Mouse (Mus musculus): ENCODE measurements at regions not wholly inside any gene's neighbourhood (a gene's known extent, or its start where the extent isn't known, plus 50 kb on each side); places are given as distances from the start of the nearest gene placed in this dataset.
"Not testable (repeated sequence)": the region's sequence is repeated elsewhere in the genome, so short reads cannot be mapped to it uniquely, and the experiment has no call there.

DNA sequence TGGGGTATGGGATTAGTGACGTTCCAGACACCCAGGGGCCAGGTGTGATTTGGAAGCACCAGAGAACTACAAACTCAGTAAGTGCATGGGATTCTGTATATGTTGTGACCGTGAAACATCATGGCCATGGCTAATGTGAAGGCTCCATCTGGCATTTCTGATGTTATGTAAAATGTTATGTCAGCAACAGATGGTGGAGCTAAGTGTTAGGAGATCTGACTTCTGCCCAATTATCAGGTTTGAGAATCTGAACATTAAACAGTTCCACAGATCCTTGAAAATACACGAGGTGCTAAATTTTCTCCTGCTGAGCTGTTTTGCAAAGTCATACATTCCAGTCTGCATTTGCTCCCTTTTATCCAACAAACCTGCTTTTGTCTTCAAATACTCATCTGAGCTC lies 223.6 kb upstream of the Egfl6 start:
- no peak for DNase-seq (ENCODE audit: inconsistent age in 2 of 2, low spot score in 1 of 2)

GRCm38 (mm10) chrX:166808207-166808606 lies 222.7 kb upstream of the Egfl6 start:
- no peak for DNase-seq (ENCODE audit: inconsistent age in 2 of 2, low spot score in 1 of 2)

GRCm38 (mm10) chrX:166805957-166806356 lies 220.4 kb upstream of the Egfl6 start:
- DNase-seq (ENCODE audit: inconsistent age in 2 of 2, low spot score in 1 of 2) = no peak

DNA sequence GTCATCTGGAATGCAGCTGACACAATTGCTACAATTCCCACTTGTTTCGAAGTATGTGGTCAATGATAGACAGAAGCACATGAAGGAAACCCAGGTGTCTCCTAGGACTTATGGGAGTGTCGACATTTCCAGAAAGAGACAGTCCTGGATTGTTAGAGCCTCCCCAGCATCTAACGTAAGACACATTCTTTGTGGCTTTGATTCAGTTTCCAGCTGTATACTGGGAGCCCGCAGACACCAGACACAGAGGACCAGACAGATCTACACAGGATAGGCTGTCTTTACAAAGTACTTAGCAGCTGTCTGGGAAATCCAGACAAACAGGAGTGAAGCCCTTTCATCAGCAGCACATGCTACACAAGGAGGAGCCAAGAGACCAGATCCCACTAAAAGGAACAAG lies 220.0 kb upstream of the Egfl6 start:
- DNase-seq (ENCODE audit: inconsistent age in 2 of 2, low spot score in 1 of 2) = no peak

GRCm38 (mm10) chrX:166803246-166803645 lies 217.7 kb upstream of the Egfl6 start:
- DNase-seq (ENCODE audit: inconsistent age in 2 of 2, low spot score in 1 of 2) = no peak

- no peak for DNase-seq (ENCODE audit: inconsistent age in 2 of 2, low spot score in 1 of 2)
Observed at GRCm38 (mm10) chrX:166801017-166801416, 215.5 kb upstream of the Egfl6 start.

- no peak for DNase-seq (ENCODE audit: inconsistent age in 2 of 2, low spot score in 1 of 2)
Observed at GRCm38 (mm10) chrX:166795651-166796050, 210.1 kb upstream of the Egfl6 start.

DNA sequence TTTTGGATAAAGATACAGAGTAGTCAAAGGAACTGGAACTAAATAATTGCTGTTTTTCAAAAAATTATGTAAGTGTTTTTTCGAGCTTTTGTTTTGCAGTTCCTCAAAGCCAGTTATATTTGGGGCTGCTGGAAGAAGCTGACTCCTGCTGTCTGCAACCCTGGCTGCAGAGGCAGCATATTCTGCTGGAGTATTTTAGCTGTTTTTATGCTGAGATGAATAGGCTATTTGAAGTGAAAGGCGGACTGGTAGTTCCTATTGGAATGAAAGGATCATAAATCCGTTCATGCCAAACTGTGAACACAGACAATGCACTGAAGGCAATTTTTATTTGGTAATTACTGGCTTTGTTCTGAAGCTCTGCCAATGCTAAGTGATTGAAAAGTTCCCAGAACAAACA lies 203.5 kb upstream of the Egfl6 start:
- DNase-seq (ENCODE audit: inconsistent age in 2 of 2, low spot score in 1 of 2) = no peak

- not testable (repeated sequence) for DNase-seq (ENCODE audit: inconsistent age in 2 of 2, low spot score in 1 of 2)
Observed at GRCm38 (mm10) chrX:166787137-166787536, 201.6 kb upstream of the Egfl6 start.

- DNase-seq (ENCODE audit: inconsistent age in 2 of 2, low spot score in 1 of 2) = no peak
Observed at GRCm38 (mm10) chrX:166785615-166786014, 200.1 kb upstream of the Egfl6 start.

GRCm38 (mm10) chrX:166783377-166783776 lies 197.9 kb upstream of the Egfl6 start:
- no peak for DNase-seq (ENCODE audit: inconsistent age in 2 of 2, low spot score in 1 of 2)

GRCm38 (mm10) chrX:166779334-166780092 lies 194.0 kb upstream of the Egfl6 start:
- DNase-seq (ENCODE audit: inconsistent age in 2 of 2, low spot score in 1 of 2) = no peak

GRCm38 (mm10) chrX:166773408-166773854 lies 187.9 kb upstream of the Egfl6 start:
- DNase-seq (ENCODE audit: inconsistent age in 2 of 2, low spot score in 1 of 2) = no peak

DNA sequence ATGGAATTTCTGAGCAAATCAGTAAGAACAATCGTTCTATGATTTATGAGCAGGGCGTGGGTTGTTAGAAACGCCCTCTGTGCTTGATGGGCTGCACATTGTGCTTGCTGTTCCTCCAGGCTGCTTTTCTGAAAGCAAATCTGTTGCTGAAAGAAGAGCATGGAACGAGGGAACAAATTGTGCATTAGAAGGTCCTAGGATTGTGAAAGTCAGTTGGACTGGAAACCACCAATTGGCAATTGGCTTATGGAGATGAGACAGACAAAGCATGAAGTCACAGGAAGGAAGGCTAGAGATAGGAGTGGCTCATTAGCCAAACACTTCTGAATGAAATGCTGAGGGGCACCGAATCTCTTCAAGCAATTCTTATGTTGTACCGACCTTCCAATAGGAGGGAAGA lies 181.5 kb upstream of the Egfl6 start:
- DNase-seq (ENCODE audit: inconsistent age in 2 of 2, low spot score in 1 of 2) = no peak

- DNase-seq (ENCODE audit: inconsistent age in 2 of 2, low spot score in 1 of 2) = no peak
Observed at GRCm38 (mm10) chrX:166765647-166766046, 180.1 kb upstream of the Egfl6 start.

- DNase-seq (ENCODE audit: inconsistent age in 2 of 2, low spot score in 1 of 2) = no peak
Observed at GRCm38 (mm10) chrX:166762098-166762497, 176.6 kb upstream of the Egfl6 start.

GRCm38 (mm10) chrX:166757152-166757551 lies 171.6 kb upstream of the Egfl6 start:
- DNase-seq (ENCODE audit: inconsistent age in 2 of 2, low spot score in 1 of 2) = no peak

DNA sequence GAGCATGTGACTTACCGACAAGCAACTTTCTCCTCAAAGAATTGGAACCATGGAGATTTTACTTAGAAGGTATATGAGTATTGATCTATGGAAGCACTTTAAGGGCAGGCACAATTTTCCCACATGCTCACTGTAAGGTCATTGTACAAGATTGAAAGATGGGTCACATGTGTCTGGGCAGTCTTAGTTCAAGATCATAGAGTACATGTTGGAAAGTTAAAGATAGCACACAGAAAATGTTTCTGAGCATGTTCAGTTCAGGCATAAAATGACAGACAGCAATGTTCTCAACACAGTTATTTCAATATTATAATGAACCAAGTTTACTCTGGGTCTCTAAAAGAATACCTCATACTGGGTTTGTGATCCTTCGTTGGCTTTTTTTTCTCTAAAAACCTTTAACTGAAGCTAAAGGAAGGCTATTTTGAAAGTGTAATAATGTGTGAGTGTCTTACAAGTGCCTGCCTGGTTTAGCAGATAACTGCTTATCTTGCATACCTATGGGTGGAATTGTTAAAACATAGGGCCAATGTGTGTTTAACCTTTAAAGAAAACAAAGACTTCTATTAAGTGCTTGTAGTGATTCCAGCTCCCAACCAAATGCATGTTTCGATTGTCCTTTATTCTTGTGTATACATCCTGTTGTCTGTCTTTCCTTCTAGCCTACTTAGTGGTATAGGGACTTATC lies 169.6 kb upstream of the Egfl6 start:
- DNase-seq (ENCODE audit: inconsistent age in 2 of 2, low spot score in 1 of 2) = no peak

DNA sequence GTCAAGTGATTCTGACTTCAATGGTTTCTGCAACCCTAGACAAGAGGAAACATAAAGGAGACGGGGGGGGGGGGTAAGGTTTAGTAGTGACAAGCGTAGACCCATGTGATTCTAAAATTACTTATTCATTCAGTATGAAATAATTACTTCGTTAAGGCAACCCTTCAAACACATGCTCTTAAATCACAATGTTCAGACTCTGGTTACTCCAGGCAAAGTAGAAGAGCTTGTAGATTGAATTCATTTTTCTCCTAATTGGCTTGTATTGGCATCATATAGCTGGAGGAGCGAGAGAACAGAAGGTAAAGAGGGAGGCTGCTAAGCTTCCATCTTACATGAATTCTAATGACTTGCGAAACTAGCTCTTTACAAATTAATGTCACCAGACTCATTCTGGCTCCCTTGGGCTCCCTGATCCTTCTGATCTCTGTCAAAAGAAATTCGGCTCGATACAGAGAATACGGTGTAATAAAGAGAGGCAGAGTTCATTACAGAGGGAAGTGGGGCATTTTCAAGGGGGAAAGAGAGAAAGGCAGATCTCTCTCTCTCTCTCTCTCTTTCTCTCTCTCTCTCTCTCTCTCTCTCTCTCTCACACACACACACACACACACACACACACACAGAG lies 163.6 kb upstream of the Egfl6 start:
- no peak for DNase-seq (ENCODE audit: inconsistent age in 2 of 2, low spot score in 1 of 2)

DNA sequence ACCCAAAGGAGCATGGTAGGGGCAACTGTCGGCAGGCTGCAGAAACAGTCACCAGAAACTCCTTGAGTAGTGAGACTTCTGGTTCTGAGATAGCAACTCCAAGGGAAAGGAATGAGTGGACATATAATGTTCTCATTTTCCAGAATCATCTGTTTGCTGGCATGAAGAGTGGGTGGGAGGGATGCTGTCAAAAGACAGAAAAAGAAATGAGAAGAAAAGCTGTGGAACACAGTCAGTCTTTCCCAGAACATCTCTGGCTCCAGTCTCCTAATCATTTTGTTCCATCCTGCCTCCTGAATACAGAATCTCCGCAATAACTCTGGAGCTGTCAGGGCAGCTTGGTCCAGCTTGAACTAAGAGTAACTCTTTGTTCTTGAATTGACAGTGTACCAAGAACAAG lies 145.8 kb upstream of the Egfl6 start:
- no peak for DNase-seq (ENCODE audit: inconsistent age in 2 of 2, low spot score in 1 of 2)

- no peak for DNase-seq (ENCODE audit: inconsistent age in 2 of 2, low spot score in 1 of 2)
Observed at GRCm38 (mm10) chrX:166728622-166728928, 143.1 kb upstream of the Egfl6 start.

All from adrenal gland, adult (tissue).